Mouse (Mus musculus) CD4-positive helper T cell, adult 2 months (primary cell): ENCODE measurements around the gene Smad9.
A peak's percentile ranks its signal among the peaks of the same experiment; 100 is the strongest.

Experiments used
- DNase-seq: peaks from one replicate; pipeline ENCODE4 v3.0.0-alpha.2; 2012; ENCODE audit warnings: low read depth, missing footprints, low spot score

The Smad9 gene

GRCm38 (mm10) chr3:54757446-54757845 lies 2.1 kb downstream of the Smad9 start:
- no peak for DNase-seq

- no peak for DNase-seq
Measured at GRCm38 (mm10) chr3:54759211-54759610, 3.8 kb downstream of the Smad9 start.

GRCm38 (mm10) chr3:54760321-54761115 lies 5.1 kb downstream of the Smad9 start:
- no peak for DNase-seq

- DNase-seq, result no peak
Measured at GRCm38 (mm10) chr3:54761258-54761657, 5.9 kb downstream of the Smad9 start.

GRCm38 (mm10) chr3:54764418-54764817 lies 9.0 kb downstream of the Smad9 start:
- DNase-seq, result no peak

GRCm38 (mm10) chr3:54765521-54765920 lies 10.1 kb downstream of the Smad9 start:
- peak; percentile 16 for DNase-seq

- DNase-seq, result no peak
Measured at GRCm38 (mm10) chr3:54766034-54766433, 10.7 kb downstream of the Smad9 start.

GRCm38 (mm10) chr3:54766811-54767210 lies 11.4 kb downstream of the Smad9 start:
- DNase-seq, result no peak

GRCm38 (mm10) chr3:54768592-54768991 lies 13.2 kb downstream of the Smad9 start:
- no peak for DNase-seq

- DNase-seq, result no peak
Measured at GRCm38 (mm10) chr3:54769349-54770275, 14.2 kb downstream of the Smad9 start.

GRCm38 (mm10) chr3:54773613-54774012 lies 18.2 kb downstream of the Smad9 start:
- DNase-seq, result no peak

- no peak for DNase-seq
Measured at GRCm38 (mm10) chr3:54775989-54776631, 20.7 kb downstream of the Smad9 start.

- DNase-seq, result no peak
Measured at GRCm38 (mm10) chr3:54790601-54791000, 35.2 kb downstream of the Smad9 start.

- no peak for DNase-seq
Measured at GRCm38 (mm10) chr3:54791822-54792677, 36.7 kb downstream of the Smad9 start.

- no peak for DNase-seq
Measured at GRCm38 (mm10) chr3:54793762-54794161, 38.4 kb downstream of the Smad9 start.

- no peak for DNase-seq
Measured at GRCm38 (mm10) chr3:54795379-54795778, 40.0 kb downstream of the Smad9 start.

- DNase-seq, result no peak
Measured at GRCm38 (mm10) chr3:54795806-54796205, 40.4 kb downstream of the Smad9 start.

GRCm38 (mm10) chr3:54797211-54797610 lies 41.8 kb downstream of the Smad9 start:
- DNase-seq, result peak; percentile 43

GRCm38 (mm10) chr3:54803713-54804112 lies 48.3 kb downstream of the Smad9 start:
- DNase-seq, result no peak

- no peak for DNase-seq
Measured at GRCm38 (mm10) chr3:54807061-54807661, 51.8 kb downstream of the Smad9 start.
